Mouse (Mus musculus): ENCODE data around the gene Tns3.
A peak's percentile ranks its signal among the peaks of the same experiment; 100 is the strongest.

Gene Tns3

DNA sequence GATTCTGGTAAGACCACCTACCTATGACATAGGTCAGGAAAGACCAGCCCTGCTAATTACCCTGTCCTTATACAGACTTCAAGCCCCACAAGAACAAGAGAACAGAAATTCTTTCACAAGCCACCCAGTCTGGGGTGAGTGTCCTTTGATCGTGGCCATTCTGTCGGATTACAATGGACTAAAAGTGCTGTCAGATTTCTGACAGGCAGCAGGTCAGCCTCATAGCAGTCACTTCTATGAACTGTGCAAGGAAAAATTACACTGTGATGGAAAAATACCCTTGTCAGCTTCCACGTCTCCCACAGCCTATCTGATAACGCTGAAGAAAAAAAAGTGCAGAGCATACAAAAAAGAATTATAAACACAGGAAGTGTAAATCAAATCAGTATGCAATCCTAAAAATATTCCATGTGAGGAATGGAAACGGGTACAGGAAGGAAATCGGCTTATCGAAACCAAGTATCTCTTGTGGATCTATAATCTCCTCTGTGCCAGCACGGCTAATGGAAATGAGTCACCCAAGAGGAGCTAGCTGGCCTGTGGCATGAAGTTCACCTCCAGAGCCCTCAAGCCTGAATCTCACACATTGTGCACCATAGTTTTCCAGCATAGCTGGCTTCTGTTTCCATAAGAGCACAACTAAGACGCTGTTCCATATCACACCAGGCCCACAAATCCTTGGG lies 138.7 kb downstream of the Tns3 start:
- DNase-seq (ENCODE audit: low spot score) = no peak

GRCm38 (mm10) chr11:8523344-8524126 lies 140.8 kb downstream of the Tns3 start:
- peak; percentile 90 for DNase-seq (ENCODE audit: low spot score)

DNA sequence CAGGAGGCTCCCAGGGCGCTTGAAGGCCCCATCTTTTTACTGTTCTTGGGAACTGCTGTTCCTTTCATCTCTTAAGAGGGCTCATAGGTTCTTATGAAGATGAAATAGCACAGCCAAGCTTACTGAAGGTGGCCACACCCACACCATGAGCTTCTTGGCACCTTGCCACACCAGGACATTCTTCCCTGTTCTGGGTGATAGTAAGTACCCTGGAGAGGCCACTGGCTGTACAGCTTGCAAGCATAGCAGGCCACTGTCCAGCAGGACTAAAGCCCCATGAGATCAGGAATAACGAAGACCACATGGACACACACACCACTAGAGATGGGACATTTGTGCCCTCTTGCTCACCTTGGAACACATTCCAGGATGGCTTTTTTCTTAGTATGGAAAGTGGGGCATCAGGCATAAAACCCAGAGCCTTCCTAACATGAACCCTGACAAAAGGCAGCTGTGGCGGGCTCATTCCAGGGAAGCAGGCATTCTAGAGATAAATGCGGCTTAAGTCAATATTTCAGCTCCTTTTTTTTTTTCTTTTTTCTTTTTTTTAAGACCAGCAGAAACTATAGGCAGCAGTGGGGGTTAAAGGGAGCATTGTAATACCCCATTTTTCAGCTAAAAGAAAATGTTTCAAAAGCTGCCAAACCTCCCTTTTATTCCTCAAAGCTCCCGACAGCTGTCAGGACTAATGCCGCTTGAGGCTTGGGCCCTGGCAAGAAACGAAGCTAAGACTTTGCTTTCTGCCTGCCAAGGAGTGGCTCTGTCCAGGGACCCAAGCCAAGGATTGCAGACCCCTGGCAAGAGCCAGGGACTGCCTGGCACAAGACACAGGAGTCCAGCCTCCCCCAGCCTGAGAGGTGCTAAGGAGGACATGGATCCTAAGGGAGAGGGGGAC lies 150.7 kb downstream of the Tns3 start:
- peak; percentile 75 for DNase-seq (ENCODE audit: low spot score)

DNA sequence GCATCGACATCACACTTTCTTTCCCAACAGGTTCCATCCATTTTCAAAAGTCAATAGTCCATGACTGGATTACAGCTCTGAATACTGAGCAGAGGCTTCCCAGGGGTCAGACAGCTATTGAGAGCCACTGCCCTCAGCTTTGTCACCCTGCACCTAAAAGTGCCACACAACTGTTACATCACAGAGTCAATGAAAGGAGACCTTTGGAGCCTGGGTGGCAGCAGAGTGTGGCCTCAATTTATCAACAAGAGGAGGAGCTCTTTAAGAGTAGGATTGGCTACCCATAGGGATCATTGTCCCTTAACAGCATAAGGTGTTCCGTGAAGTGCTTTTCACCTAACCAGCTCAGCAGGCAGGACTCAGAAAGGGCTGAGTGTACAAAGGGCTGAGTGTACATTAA lies 154.0 kb downstream of the Tns3 start:
- no peak for DNase-seq (ENCODE audit: low spot score)

- no peak for DNase-seq (ENCODE audit: low spot score)
Observed at GRCm38 (mm10) chr11:8509614-8510013, 154.7 kb downstream of the Tns3 start.

GRCm38 (mm10) chr11:8503735-8504134 lies 160.6 kb downstream of the Tns3 start:
- DNase-seq (ENCODE audit: low spot score) = peak; percentile 85

DNA sequence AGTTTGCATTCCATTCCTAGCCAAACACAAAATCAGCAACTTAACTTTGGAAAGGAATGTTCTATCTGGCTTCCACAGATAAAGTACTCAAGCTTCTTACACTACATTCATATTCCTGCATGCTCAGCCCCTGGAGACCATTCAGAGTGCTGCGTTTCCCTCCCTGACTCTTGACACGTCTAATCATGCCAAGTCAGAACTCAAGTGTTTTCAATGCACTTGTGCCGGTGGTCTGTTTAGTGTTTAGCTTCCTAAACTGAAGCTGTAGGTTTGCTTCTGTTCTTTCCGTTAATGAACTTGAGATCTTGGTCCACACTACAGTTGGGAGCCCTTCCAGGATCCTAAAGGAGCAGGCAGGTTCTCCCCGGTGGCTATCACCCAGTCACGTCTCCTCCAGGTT lies 163.5 kb downstream of the Tns3 start:
- no peak for DNase-seq (ENCODE audit: low spot score)

DNA sequence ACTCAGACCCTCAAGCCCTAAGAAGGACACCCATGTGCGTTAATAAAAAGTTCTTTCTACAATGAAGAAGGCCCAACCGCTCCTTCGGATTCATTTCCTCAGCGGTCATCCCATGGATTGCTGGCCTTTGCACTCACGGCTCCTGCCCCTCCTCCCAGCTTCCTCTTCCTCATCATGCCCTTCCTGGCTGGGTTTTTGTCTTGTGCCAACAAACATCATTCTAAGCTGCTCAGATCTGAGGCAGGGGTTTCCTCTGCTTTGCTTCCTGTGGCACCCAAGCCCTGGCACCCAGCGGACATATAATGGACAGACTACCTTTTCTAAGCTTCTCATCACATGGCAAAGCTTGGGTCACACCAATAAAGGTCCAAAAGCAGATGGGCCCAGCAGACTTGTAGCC lies 167.2 kb downstream of the Tns3 start:
- DNase-seq (ENCODE audit: low spot score) = no peak

GRCm38 (mm10) chr11:8496686-8497085 lies 167.6 kb downstream of the Tns3 start:
- peak; percentile 76 for DNase-seq (ENCODE audit: low spot score)

- no peak for DNase-seq (ENCODE audit: low spot score)
Observed at GRCm38 (mm10) chr11:8495801-8496200, 168.5 kb downstream of the Tns3 start.

DNA sequence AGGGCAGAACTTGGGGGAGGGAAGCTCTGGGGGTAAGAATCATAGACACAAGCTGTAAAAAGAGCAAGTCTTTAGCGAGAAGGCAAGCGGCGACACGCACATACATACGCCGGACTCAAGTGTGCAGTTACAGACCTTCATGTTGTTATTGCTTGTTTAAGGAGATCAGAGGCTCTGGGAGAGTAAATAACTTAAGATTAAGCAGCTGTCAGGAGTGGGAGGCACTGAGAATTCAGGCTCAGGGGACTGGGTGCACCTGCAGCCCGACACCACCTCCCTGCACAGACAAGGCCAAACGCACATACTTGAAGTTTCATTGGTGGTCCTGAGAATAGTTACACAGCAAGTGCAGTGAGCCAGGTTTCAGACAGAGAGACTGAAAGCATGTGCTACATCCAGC lies 169.3 kb downstream of the Tns3 start:
- DNase-seq (ENCODE audit: low spot score) = no peak

GRCm38 (mm10) chr11:8493931-8494490 lies 170.3 kb downstream of the Tns3 start:
- no peak for DNase-seq (ENCODE audit: low spot score)

- no peak for DNase-seq (ENCODE audit: low spot score)
Observed at GRCm38 (mm10) chr11:8492332-8492731, 172.0 kb downstream of the Tns3 start.

DNA sequence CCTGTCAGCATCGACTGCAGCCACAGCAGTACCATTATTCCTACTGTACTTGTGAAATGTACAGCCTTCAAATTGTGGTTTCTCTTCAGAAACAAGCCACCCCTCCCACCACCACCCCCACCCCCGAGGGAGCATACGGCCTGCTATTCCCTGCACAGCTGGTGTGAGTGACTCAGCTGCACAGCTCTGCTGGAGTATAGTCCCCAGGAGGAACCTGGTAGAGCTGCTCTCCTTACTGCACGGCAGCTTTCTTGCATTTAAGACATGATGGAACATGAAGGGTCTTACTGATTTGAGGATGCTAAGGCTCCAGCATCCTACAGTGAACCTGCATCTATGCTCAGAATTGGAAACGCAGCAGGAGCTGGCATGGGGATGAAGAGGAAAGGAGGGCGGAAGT lies 176.1 kb downstream of the Tns3 start:
- no peak for DNase-seq (ENCODE audit: low spot score)

DNA sequence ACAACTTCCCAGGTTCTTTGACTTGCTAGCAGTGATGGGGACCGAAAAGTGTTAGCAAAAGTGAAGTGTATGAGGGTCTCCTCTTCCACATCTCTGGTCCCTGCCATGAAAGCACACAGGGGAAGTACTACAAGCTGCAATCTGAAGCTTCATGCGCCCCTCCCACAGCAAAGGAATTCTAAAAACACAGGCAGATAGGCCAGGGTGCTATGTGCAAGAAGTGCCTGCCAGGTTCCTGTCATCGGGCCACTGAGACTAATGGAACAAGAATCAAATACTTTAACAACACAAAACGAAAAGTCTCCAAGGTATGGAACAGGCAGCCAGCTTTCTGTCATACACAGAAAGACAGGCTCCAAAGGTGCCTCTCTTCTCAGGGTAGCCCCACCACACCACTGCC lies 177.8 kb downstream of the Tns3 start:
- DNase-seq (ENCODE audit: low spot score) = peak; percentile 42

GRCm38 (mm10) chr11:8484538-8484937 lies 179.8 kb downstream of the Tns3 start:
- DNase-seq (ENCODE audit: low spot score) = no peak

DNA sequence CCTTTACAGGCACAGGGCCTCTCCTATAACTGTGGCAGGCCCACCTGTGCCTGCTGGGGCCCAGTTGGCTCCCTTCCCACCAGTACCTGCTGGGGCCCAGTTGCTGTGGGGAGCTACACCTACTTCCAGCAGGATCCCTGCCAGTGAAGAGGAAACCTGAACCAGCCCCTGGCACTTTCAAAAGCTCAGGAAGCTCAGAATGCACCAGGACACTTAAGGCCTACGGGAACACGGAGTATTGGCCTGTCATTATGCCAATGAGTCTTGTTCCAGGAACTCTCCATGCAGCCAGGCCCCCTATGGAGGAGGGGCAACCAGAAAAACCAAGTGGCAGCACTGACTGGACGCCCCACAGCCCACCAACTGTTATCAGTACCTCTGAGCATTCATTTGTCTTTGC lies 181.6 kb downstream of the Tns3 start:
- no peak for DNase-seq (ENCODE audit: low spot score)

DNA sequence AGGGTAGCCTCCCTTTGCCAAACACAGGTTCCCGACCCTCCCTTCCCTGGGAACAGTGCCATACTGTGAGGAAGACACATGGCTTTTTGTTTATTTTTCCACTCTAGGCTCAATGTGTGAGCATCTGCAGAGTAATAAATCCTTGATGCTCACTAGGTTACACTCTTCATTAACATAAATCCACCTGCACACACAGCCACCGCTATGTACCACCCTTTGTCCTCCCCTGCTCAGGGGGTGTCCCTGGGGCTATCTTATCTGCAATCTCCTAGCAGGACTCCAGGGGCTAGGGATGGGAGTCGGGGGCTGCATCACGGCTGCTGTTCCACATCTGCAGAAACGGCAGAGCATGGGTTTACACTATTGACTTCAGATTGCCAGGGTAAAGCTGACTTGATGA lies 182.4 kb downstream of the Tns3 start:
- no peak for DNase-seq (ENCODE audit: low spot score)

DNA sequence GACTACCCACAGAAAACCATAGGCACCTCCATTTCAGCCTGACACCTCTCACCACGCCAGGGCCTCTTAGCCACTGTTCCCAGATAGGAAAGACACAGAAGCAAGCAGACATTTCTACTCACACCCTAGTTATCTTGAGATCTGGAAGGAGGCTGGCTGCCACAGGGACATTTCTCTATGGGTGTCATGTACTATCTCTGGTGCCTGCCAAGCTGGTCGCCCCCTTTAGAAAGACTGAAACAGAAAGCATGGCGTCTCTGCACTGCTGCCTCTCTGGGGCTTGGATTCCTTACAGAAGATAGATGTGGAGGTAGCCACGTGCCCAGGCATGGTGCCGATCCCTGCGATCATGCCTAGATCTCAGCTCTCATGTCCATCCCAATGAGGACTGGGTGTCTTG lies 182.8 kb downstream of the Tns3 start:
- no peak for DNase-seq (ENCODE audit: low spot score)

DNA sequence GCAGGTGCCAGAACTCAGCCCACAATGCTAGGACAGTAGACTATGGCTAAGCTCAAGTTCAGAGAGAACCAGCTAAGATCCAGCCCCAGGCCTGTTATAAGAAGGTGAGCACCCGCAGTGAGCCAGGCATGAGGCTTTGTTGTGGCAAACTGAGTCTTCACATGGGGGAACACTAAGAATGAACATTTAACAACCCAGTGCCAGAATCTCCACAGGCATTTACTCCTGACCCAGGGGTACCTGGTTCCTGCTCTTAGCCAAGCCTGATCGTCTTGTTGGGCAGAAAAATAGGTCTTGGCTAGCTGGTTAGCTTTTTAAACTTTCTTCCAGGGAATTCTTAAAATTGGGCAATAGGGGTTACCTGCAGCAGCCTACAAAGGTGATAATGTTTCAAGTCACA lies 184.5 kb downstream of the Tns3 start:
- DNase-seq (ENCODE audit: low spot score) = no peak

DNA sequence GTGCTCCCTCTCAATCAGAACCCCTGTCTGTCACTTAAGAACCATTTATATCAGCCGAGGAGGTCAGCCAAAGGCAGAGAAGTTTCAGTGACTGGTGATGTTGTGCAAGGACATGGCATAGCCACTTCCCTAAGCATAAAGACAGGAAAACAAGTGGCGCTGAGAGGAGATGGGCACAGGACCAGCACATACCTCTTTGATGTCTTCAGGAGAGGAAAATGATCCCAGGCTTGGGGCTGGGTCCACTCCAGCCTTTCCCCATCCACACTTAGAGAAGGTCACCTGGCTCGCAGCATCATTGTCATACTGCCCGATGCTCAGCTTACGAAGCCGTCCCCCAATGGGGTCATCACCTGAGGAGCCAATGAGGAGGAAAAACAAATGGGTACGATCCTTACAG lies 185.0 kb downstream of the Tns3 start:
- no peak for DNase-seq (ENCODE audit: low spot score)

GRCm38 (mm10) chr11:8473616-8474015 lies 190.7 kb downstream of the Tns3 start:
- no peak for DNase-seq (ENCODE audit: low spot score)

Measured in urinary bladder, postnatal 14 days (tissue).